Mouse (Mus musculus) gastrocnemius, adult 8-10 months (tissue): ENCODE results near the gene Amh. TPM values are rescaled to one million over a fixed set of nuclear protein-coding genes. Genes with fewer than 3 reads are reported as not detected.
"Not testable (repeated sequence)": the region's sequence is repeated elsewhere in the genome, so short reads cannot be mapped to it uniquely, and the experiment has no call there.

Experiments used
- DNase-seq, 2 experiments: peaks; one replicate each; pipeline ENCODE4 v3.0.0; 2022; ENCODE audit warnings: low spot score in 2 of 2
- total RNA-seq, 4 experiments: library from RNA; stranded (reverse); gene quantifications; 2 replicates each; pipeline ENCODE4 v1.2.4; 2022

The Amh gene
- total RNA-seq, 4 experiments from 2014 or later, result 0.22 to 0.40 (median 0.24) TPM; not detected in 1

DNA sequence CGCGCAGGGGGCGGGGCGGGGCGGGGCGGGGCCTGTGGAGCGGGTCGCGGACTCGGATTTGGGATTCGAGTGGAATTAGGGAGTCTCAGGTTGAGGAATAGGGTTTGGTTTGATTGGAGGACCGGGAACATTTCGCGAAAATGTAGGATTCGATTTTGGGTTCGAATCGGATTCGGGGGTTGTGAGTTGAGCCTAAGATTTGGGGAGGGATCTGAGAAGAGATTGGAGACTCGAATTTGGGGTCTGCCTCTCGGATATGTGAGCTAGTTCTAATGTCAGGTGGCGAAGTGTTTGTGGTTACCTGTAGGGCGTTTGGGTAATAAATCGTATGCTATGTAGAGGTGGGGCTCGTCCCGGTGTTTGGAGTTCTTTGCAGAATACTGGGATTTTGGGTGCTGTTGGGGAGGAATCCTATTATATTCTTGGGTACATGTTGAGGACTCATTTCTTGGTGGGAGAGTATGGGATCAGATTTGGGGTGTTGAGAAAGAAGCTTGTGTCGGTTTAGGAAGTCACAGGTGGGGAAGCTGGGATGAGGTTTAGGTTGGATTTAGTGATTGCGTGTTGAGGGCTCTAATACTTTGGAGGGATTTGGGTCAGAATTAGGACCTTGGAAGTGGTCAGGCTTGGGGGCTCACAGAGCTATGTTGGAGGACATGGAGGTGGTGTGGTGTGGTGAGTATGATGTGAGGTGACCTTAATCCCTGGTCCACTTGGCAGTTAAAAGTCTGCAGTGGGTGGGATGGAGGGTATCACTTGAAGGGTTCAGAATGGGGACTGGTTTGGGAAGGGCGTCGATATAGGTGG is 22.2 kb downstream of the Amh start:
- no peak for DNase-seq

DNA sequence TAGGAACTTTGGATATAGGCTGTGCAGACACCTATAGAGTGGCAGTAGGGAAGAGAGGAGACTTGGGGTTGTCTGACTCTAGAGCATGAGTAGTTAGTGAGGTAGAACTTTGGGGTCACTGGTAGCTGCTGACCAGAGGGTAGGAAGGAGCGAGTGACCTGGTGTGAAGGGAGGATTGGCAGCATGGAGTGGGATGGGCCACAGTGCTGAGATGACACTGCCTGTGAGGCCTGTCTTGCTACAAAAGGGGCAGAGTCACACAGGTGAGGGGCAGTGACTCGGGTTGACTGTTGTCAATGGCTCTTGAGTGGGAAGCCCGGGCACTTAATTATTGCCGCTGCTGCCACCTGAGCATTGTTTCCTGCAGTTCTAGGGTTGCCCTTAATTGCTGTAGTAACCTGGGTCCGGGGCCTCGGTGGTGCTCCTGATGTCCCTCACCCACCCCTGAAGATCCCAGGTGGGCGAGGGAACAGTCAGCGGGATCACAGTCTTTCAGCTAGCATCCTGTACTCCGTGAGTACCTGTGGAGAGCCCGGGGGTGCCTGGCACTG is 22.9 kb downstream of the Amh start:
- DNase-seq, result no peak

DNA sequence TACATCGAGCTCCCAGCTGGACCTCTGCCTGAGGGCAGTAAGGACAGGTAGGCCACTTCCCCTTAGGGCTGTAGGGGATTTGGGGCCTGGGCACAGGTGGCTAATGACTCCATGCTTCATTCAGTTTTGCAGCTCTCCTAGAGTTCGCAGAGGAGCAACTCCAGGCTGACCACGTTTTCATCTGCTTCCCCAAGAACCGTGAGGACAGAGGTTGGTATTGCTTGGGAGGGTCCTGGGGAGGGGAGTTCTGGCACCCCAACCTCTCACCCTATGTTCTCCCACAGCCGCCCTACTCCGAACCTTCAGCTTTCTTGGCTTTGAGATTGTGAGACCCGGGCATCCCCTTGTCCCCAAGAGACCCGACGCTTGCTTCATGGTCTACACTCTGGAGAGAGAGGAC is 23.5 kb downstream of the Amh start:
- DNase-seq, result not testable (repeated sequence)

DNA sequence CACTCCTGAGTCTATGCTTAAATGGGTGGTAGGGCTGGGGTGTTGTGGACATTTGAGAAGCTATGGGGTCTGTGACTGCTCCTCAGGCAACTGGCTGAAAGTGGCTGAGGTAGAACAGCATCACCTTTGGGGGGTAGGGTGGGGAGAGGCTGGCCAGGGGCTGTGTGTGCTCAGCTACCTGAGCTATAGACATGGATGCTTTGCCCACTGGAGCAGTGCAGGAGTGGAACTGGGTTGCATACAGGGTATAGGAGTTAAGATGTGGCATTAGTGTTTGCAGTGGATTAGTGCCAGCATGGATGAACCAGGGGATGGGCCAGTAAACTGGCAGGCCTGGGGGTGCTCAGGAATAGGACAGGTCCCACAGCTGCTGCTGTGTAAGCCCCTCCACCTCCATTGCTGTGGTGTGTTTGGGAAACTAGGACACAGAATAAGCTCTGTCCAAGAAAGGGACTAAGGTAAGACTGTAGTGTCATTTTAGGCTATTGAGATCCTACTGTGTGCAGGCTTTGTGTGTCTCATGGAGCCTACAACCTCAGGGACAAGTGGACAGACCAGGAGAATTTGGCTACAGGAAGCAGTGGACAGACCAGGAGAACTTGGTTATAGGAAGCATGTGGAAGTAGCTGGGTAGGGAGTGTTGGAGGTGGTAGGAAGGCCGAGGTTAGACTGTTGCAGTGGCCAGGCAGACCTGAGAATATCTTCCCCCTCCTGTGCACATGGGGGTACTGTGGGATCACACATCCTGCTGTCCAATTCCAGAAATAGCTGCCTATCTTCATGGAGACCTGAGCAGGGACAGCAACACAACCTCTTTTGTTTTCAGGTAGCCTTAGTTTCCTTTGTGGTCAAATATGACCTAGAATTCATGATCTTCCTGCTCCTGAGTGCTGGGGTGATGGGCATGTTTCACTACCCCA is 24.6 kb downstream of the Amh start:
- DNase-seq, result no peak

DNA sequence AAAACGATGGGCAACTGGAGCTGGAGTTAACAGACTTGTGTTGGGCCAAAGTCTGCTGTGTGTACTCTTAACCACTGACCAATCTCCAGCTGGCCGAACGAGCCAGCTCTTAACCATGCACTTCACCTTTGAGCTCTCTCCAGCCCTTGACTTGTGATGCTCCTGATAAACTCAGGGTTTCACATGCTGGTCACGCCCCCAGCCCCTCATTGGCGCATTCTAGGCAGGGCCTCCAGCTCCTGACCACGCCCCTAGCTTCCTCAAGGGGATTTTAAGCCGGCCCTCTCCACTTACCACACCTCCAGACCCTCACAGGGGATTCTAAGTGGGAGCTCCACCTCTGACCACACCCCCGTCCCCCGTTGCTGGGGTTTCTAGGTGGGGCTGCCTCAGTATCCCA is 26.1 kb downstream of the Amh start:
- DNase-seq, result peak in 1 of 2 experiments; percentile 40

DNA sequence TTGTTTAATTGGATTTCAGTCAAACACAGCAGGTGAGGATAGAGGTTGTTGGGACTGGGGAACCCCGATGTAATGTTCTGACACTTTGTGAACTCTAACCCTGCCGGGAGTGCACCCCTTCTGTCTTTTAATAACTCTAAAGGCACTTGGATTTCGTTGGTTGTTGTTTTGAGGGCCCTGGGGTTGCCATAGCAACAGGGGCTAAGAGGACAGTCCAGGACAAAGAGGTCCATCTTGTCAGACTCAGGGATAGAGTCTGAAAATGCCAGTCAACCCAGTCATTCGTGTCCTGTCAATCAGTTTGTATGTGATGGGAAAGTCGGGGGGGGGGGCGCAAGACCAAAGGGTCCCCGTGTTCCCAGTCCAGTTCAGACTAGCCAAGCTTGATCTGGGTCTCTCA is 27.8 kb downstream of the Amh start:
- DNase-seq, result no peak

DNA sequence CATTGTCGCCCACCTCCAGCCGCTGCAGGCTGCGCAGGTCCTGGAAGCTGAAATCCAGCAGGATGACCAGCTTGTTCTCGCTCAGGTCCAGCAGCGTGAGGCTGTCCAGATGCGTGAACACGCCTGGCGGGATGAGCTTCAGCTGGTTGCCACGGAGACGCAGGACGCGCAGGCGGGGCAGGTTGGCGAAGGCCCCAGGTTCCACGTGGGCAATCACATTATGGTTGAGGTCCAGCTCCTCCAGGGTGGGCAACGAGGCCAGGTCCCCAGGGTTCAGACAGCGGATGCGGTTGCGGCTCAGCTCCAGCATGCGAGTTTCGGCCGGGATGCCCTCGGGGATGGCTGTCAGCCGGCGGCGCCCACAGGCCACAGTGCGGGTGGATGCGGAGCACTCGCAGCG is 30.6 kb downstream of the Amh start:
- no peak for DNase-seq

DNA sequence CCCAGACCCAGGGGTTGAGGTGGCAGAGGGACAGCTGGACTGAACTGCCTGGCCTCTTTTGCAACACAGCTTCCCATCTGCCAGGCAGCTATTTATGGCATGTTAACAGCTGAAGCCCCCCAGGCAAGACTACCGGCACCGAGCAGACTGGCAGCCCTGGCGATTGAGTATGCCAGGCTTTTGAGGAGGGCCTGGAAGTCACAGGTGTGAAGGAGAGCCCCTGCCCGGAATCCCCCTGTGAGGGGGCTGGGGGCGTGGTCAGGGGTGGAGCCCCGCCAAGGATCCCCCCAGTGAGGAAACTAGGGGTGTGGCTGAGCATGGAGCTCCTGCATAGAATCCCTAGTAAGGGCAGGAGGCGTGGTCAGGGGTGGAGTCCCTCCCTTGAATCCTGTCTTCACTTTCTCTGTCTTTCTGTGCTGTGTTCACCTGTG is 31.9 kb downstream of the Amh start:
- DNase-seq, result peak in 1 of 2 experiments; percentile 48

DNA sequence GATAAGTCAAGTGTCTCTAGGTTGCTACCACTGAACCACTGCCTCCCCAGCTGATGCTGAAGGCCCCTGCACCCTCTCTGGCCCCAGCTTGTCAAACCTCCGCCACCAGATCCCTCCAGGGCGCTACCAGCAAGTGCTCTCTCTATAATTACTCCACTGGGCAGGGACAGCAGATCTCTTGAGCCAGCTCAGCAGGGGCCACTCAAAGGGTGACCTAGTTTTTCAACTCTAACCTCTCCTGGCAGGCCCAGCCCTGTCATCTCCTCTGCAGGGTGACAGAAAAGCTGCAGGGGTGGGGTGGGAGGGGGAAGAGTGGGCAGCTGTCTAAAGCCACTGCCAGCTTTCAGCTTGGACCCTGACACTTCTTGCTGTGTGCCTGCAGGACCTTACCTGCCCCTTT is 32.8 kb downstream of the Amh start:
- peak; percentile 61 to 77 for DNase-seq

DNA sequence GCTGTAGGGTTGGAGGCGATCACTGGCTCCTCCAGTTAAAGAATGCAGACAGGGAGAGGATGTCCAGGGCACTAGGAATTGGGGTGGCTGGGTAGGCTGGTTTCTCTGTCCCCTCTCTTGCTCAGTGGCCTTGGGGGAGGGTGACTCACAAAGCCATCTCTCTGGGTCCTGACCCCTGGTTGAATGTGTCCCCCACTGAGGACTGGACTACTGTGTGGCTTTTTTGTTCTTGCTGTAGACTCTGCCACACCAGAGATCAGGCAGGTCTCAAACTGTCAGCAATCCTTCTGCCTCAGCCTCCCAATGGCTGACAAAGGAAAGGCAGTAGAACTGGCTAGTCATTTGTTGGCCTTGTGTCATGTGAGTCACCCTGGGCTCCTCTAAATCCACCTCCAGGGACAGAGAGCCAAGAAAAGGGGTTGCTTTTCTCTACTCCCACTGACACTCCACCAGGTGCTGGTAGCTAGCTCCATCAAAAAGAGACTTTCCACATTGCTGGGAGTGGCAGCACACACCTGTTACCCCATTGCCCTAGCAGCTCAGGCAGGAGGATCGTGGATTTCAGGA is 33.4 kb downstream of the Amh start:
- DNase-seq, result no peak

DNA sequence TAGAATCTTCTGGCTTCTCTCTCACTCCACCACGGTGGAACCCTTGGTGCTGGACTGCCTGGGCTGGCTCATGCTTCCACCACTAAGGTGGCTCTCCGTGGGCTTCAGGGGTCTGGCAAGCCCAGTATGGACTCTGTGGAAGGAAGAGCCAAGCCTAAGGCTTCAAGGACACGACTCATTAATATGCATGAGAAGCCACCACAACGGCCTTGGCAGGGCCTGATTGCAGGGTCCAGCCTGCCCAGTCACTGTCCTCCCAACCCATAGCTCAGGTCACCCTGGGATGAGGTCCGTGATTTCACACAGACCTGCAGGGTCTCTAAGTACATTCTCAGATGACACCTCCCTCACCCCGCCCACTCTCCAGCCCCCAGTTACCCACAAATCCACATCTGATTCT is 34.8 kb downstream of the Amh start:
- DNase-seq, result no peak

DNA sequence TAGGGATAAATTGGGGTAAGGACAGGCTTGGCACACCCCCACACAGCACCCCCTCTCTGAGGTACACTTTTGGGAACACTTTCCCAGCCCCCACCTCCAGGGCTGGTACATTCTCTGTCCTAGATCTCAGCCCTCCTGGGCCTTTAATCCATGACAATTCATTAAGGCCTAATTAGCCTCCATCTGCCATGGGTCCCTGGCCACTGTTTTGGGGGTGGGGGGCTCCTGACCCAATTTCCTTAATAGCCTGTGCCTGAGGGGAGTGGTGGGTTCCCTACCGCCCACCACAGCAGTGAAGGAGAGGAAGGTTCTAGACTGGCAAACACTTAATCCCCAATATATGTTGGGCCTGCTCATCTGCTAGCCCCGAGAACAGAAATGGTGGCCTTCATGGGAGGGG is 36.6 kb downstream of the Amh start:
- no peak for DNase-seq

DNA sequence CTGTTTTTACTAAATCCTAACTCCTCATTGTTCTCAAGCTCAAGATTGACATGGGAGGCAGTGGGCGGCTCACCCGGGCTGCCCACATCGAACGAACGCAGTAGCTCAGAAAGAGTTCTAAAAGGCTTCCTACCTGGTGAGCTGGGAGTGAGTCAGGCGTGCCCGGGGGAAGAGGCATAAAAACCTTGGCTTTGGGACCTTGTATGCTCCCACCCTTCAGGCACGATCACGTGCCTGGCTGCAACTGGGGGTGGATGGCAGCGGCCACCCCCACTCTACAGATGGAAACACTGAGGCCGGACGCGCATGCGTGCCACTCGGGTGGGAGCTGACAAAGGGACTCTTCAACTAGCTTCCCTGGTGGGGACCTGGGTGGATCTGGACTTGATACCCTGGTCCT is 37.3 kb downstream of the Amh start:
- no peak for DNase-seq

DNA sequence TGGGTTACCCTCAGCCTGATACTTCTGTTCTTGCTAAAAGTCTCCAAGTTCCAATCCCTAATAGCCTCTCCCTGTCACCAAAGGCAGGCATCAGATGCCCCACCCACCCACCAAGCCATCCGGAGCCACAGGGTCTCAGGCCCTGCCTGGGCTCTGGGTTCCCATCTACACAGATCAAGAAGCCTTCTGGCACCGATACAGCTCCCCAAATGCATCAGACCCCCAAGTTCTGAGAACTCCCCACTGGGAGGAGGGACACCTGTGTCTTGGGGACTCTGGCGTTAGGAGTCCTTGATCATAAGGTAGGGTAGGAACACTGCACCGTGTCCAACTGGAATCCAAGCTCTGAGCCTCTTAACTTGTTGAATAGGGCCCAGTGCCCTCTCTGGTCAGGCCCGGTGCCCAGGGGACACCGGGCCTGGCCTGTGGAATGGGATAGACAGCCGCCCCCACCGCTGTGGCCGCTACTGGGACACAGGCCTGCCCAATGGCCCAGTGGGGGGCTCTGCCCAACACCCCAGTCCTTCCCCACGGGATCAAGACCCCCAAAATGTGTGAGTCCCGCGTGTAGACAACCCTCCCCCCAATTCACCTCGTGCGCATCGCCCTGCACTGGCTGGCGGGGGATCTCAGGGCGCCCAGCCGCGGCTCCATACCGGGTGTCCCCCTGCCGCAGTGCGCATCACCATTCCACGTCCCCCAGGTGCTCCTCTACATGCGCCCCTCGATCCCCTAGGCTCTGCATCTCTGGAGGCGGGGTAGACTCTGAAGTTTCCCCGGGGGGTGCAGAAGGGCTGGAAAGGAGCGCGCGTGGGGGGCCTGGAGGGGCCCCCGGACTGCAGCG is 38.3 kb downstream of the Amh start:
- no peak for DNase-seq

DNA sequence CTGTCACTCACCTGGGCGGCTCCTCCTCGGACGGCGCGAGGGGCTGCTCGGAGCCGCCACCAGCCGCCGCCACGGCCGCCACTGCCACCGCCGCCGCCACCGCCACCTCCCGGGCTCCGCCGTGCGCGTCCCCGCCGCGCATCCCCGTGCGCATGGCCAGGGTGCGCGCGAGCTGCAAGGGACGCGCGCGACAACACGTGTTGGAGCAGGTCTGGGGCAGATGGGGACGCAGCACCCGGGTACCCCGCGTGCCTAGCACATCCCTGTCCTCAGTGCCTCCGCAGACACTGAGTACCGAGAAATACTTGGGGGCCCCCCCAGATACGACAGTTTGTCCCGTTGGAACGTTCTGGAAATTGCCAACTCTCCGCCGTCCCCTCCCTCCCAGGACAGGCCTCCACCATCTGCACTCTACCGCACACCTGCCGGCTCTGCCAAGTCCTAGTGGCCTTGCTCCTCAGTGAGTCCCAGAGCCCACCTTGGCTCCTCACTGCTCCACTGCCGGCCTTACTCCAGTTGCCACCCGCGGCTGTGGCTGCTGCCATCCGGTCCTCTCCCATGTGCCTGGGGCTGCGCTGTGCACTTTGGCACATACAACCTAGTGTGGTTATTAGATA is 39.0 kb downstream of the Amh start, which contains the start of gene Lingo3:
Gene Lingo3 (minus strand): TSS at position 109 of the 617 bp plus-strand sequence.
- no peak for DNase-seq

DNA sequence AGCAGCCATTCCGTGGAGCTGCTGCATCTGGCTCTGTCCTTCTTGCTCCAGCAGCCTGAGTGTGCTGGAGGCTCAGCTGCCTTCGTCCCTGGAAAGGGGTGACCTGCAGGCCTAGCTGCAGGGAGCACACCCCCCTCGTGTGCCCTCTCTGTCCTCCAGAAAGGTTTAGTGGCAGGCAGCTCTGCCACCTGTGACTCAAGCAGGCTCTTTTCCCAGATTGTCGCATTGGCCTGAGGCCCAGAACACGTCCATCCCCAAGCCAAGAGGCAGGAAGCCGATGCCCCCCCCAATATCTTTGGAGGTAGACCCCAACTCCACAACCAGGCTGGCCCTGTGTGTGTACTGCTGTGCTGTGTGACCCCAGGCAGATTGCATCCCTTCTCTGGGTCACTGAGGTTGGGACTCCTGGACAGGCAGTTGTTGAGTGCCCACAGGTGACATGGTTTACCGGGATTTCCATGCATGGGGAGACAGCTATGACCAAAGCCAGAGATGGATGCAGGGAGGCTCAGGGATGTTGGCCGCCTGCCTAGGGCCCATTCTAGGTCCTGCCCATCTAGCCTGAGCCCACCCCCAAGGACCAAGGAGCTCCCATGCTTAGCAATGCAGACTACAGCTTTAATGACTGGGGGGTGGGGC is 40.1 kb downstream of the Amh start:
- no peak for DNase-seq

DNA sequence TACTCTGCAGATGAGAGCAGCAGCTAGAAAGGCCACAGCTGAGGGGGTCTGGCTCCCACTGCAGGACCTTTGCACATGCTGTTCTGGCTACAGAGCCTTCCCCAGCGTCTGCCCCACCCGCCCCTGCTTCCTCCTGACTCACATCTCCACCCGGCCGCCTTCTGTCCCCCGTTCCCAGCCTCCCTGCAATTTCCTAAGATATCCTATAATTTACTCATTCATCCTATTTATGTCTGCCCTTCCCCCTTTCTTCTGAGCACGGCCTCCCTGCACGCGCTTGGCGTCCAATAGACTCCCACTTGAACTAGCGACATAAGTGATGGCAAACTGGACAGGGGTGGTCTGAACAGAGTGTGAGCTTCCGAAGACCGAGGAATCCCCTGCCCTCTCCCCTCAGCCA is 40.7 kb downstream of the Amh start:
- DNase-seq, result no peak

DNA sequence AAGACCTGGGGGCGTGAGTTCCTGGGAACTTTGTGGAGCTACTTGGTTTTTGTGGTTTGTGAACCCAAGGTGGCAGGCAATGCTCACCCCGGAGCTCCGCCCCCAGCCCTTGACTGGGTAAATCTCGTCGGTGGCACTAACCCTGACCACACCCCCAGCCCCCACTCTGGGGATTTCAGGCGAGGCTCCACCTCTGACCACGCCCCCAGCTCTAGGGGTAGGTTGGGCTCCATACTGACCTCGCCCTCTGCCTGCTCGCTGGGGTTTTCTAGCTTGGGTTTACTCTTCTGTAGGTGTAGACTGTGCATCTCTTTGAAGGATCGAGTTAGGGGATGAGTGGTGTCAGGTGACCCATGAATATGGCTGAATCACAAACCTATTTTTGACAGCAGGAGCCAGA is 43.5 kb downstream of the Amh start:
- DNase-seq, result peak; percentile 71 to 72

DNA sequence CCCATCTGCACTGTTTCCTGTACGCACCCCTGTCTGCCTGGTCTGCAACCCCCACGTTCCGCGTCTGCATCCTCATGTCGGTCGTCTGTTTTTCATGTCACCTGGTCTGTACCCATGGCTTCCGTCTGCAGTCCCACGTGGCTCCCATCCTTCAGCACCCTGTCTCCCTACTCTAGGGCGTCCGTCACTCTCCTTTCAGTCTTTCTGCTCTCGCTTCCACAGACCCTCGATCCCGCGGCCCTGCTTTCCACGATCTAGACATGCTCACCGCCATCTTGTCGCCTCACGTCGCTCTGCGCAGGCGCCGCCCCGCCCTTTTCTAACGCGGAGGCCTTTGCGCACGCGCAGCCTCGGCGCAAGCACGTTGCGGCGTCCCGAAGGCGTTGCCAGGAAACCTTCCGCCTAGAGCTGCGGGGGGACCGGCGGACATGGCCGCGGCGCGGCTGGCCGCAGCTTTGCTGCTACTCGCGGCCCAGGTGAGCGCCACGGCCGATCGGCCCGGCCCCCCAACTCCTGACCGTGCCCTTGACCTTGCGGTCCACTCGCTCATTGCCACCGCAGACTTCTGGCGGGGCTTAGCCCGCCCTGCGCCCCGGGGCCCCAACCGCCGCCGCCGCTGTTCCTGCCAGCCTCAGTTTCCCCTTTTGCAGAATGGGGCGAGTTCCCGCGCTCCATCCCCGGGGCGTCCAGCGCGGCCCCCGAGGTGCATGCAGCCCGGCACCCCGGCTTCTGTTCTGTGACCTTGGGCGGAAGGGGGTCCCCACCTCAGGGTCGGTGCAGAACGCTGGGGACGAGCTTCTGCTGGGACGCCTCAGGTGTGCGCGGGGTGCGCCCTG is 50.1 kb downstream of the Amh start, which contains the start of the genes Lsm7 and Sppl2b:
Gene Lsm7 (minus strand): TSS at position 297 of the 836 bp plus-strand sequence.
Gene Sppl2b (plus strand): TSS at position 363 of the 836 bp plus-strand sequence.
- DNase-seq, result peak; percentile 92 to 95
